Mouse (Mus musculus): ENCODE results near the gene Erv3. TPM values are rescaled to one million over a fixed set of nuclear protein-coding genes. Genes with fewer than 3 reads are reported as not detected.

Erv3 gene
- total RNA-seq (2023): not detected

GRCm38 (mm10) chr2:131859721-131860120, at the start of gene Erv3:
Gene Erv3, minus strand, starts transcription at chr2:131859747.

Other genes starting within 250 kb of the Erv3 start
- gene Prnp, start 50.2 kb upstream of the Erv3 start, total RNA-seq (2023): 10 to 100 TPM in 1 of 2 experiments, 1 to 10 TPM in 1; 8.4 to 11.2 TPM
- gene Prn, start 50.2 kb upstream of the Erv3 start, total RNA-seq (2023): not detected
- gene Prnd, start 91.1 kb upstream of the Erv3 start, total RNA-seq (2023): not detected
- 100 to 1,000 TPM; 128 to 154 TPM for gene Rassf2, start 170.5 kb upstream of the Erv3 start, total RNA-seq (2023)

Measured in neutrophil, adult 59 days (primary cell).